Mouse (Mus musculus): ENCODE results near the gene Treml4. TPM values are rescaled to one million over a fixed set of nuclear protein-coding genes. Genes with fewer than 3 reads are reported as not detected.
"Not testable (repeated sequence)": the region's sequence is repeated elsewhere in the genome, so short reads cannot be mapped to it uniquely, and the experiment has no call there.

The Treml4 gene
- total RNA-seq, 2 experiments from 2014 or later = not detected

DNA sequence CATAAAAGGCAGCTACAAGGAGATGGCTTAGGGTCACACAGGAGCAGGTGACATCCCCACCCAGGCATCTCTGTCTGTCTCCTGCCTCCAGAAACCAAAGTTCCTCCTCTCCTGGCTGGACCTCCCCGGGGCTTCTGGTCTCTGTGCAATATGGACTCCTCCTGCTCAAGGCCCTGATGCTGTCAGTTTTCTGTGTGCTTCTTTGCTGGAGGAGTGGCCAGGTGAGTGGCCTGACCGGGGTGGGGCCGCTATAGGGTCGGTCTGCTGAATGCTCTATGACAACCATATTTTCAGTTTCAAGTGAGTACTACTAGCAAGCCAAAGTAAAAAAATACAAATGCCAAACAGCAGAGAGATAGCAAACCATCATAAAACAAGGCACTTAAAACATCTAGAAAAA, 8.5 kb downstream of the Treml4 start:
- no peak for DNase-seq
- intact Hi-C loops (cut with DNase I) = loop anchor here (5.0 to 10.0 kb wide), 2 partner anchors 182 to 330 kb away; partner anchors contain the start of genes Tspo2 and Unc5cl

DNA sequence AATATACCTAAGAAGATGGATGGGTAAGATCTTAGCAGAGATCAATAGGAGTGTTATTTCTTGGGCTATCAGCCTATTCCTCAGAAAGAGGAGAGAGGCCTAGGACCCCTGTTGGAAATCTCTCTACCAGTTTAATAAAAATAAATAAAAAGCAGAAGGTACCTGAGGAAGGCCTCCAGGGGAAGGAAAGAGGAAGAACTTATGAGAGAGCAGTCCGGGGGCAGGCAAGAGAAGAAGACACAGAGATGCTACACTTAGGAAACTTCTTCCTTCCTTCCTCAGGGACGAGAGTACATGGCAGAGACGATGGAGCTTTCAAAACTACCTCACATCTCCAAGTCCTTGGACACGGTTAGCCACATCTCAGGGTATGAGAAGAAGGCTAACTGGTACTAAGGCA, 10.0 kb downstream of the Treml4 start:
- no peak for DNase-seq
- intact Hi-C loops (cut with DNase I) = loop anchor here (5.0 to 10.0 kb wide), 2 partner anchors 181 to 328 kb away; partner anchors contain the start of genes Tspo2 and Unc5cl

DNA sequence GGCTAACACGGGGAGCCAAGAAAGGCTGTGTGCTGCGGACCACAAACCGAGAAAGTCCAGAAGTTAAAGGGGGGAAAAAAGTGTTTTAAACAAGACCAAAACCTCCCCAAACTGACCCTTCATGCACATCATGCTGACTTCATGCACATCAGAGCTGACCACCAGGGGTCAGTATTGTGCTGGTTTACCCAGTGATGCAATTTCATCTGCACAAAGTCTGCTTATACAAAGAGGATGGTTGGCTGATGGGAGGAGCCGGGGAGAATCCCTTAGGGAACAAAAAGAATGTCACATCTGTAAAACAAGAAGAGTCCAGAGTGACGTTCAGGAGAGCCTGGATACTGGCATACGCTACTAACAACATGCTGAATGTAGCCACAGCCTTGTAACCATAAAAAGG, 10.8 kb downstream of the Treml4 start:
- DNase-seq = peak; percentile 46 to 49
- intact Hi-C loops (cut with DNase I) = loop anchor here (5.0 to 10.0 kb wide), 2 partner anchors 180 to 327 kb away; partner anchors contain the start of genes Tspo2 and Unc5cl

DNA sequence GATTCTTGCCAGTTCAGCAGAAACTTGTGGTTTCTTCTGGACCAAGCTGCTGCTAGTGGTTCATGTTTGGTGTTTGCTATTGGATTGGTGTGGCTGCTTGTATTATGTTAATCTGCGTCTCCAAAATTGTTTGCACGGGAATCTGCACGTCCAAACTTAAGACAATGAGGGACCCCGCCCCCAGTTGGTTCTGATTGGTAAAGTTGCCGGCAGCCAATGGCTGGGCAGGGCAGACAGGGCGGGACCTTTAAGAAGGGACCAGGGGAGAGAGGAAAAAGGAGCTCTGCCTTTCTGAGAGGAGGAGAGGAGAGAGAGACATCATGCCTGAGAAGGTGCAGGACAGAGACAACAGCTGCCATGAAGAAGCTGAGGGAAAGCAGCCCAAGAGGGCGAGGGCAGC, 11.6 kb downstream of the Treml4 start:
- intact Hi-C loops (cut with DNase I) = loop anchor here (2.0 to 10.0 kb wide), 2 partner anchors 59 to 179 kb away; partner anchors contain the start of genes Tspo2 and Unc5cl

DNA sequence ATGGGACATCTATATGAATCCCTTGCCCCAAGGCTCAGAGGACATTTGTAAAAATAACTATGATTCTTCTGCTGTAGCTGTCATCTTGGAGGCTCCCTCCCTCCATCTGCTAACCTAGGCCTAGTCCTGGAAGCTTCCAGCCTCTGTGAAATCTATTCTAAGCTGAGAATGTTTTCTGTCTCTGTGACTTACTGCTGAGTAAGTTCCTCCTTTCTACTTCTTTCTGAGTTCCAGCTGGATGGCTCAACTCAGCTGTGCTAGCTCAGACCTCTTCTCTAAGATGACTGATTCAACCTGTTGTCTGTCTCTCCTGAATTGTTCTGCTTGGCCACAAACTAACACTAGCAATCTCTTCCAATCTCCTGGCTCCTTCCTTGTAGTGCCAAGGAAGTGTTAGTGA, 14.3 kb downstream of the Treml4 start:
- intact Hi-C loops (cut with DNase I) = loop anchor here (10.0 kb wide), 1 partner anchor 176 kb away; the partner anchor contains the start of genes Tspo2 and Unc5cl
- no peak for DNase-seq

More for the DNA sequence above, 11.6 kb downstream of the Treml4 start:
- no peak for DNase-seq

DNA sequence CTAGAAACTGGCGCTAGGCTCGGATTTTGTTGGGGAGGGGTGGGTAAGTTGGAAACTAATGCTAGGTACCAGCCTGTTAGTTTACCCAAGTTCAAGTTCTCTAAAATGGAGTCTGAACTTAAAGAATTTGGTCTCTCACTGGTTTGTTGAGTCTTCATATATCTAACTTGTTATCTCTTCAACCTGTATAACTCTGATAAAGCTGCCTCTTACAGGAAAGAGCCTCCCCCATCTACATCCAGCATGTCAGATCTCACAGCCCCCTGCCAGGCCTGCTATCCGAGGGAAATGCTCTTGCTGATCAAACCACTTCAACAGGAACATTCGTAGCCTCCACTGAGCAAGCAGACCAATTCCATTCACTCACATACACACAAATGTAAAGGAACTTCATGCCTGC, 14.9 kb downstream of the Treml4 start:
- DNase-seq = no peak
- intact Hi-C loops (cut with DNase I) = loop anchor here (10.0 kb wide), 1 partner anchor 176 kb away; the partner anchor contains the start of genes Tspo2 and Unc5cl

DNA sequence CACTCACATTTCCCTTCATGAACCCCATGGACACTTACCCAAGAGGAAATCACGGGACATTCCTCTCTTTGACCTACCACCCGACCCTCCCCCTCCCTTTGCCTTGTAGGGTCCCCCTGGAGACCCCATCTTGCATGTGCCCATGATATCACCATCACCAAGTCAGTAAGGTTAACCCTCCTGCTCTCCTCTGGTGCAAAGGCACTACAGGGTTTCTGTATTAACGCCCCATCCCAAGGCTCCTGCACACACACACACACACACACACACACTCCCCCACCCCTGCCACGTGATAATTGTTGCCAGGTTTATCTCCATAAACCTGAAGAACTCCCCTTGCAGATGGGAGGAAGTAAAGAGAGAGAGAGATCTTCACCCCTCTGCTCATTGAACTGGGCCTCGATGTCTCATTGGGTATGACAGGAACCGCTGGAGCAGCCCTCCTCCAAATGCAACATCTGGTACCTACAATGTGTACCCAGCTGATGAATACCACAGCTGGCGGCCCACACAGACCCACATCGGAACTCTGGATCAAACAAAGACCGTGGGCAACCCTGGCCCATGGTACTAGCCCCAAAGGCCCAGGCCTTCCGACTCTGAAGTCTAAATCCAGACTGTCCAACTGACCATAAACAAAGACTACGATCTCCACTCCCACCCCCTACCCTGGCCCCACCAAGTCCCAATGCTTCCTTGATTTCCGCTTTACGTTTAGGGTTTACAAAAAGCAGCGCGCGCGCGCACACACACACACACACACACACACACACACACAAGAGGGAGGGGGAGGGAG, 17.0 kb downstream of the Treml4 start:
- intact Hi-C loops (cut with DNase I) = no loop called here
- no peak for DNase-seq

DNA sequence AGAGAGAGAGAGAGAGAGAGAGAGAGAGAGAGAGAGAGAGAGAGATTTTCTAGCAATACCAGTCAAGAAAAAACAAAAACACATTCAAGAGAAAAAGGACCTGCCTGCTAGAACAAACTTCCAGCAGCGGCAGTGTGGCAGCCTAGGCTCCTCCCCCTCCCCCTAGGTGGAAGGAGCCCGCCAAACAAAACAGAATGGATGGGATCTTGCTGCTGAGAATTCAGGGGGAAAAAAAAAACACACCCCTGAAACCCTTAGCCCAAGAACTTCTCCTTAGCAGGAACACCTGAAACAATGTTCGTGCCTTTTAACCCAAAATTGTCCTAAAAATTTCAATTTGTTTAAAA, 17.6 kb downstream of the Treml4 start:
- intact Hi-C loops (cut with DNase I) = no loop called here
- no peak for DNase-seq

DNA sequence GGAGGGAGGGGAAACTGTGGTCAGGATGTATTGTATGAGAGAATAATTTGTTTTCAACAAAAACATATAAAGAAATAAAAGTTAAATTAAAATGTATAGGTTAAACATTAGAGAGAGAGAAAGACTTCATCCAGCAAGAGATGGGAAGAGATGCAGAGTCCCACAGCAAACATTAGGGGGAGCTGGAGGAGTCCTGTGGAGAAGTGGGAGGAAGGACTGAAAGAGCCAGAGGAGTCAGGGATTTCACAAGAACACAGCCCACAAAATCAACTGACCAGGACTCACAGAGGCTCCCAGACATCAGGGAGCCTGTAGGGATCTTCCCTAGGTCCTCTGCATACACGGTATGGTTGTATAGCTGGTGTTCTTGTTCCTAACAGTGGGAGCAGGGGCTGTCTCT, 22.7 kb downstream of the Treml4 start:
- intact Hi-C loops (cut with DNase I) = no loop called here

DNA sequence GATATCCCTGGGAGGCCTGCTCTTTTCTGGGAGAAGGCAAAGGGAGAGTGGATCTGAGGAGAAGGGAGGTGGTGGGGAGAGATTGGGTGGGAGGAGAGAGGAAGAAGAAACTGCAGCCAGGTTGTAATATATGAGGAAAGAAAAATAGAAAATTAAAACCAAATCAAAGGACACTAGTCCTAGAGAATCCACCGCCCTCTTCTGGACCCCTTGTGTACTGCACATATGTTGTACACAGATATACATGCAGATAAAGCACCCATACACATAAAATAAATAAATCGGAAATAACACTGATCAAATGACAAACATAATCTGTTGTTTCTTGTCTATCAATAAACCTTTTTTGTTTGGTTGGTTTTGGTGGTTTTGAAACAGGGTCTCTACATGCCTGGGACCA, 23.2 kb downstream of the Treml4 start:
- intact Hi-C loops (cut with DNase I) = no loop called here
- DNase-seq = no peak

More for the DNA sequence above, 22.7 kb downstream of the Treml4 start:
- no peak for DNase-seq

DNA sequence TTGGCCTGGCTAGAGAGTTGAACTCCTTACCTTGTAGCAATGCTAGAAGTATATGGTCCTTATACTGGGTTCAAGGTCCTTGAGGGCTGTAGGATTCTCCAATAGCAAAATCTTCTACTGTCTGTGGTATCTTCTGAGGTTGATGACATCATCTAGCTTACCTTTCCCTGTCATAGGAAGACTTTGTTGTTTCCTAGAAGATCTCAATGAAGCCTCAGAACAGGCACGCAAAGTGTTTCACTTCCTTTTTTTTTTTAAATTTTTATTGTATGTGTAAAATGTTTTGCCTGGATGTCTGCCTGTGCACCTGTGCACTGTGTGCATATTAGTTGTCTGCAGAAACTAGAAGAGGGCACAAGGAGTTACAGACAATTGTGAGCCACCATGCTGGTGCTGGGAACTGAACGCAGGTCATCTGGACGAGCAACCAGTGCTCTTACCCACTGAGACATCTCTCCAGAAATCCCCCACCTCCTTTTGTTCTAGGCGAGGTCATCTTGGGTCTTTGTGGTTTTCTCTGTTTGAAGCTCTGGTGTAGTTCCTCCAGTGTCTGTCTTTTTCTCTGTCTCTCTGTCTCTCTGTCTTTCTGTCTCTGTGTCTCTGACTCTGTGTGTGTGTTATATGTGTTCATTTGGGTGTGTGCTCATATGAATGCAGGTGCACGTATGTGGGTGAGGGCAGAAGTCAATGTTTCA, 29.6 kb downstream of the Treml4 start:
- intact Hi-C loops (cut with DNase I) = no loop called here
- DNase-seq = no peak

DNA sequence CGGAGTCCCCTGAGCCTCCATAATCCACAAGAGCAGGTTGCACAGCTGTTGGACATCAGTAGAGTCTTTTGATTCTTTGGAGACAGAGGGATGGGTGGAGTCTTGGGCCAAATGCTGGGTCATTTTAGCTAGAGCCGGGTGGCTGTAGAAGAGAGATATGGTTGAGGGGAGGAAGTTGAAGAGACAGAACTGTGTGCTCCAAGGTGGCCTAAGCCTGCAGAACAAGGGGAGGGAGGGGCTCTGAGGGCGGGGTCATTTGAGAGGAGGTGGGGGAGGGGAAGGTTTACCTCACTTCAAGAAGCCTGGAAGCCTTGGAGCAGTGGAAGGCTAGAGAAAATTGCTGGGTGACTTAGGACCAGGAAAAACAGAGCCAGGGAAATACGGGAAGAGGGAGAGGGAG, 35.1 kb downstream of the Treml4 start, which contains the start of gene Treml2:
Gene Treml2, plus strand, starts transcription at position 296 of the 400 bp plus-strand sequence.
- intact Hi-C loops (cut with DNase I) = no loop called here
- DNase-seq = no peak

DNA sequence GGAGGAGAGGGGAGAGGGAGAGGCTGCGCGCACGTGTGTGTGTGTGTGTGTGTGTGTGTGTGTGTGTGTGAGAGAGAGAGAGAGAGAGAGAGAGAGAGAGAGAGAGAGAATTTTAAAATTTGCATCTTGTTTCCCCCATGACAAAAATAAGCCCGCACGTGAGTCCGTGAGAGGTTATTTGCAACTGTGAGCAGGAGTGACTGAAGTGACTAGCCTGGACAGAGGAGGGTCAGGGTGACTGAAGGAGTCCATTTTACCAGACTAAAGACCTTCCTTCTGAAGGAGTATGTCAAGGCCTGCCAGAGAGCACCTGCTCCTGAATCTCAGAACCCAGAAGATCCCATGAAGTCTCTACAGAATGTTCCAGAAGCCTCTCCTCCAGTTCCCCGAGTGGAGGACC, 35.7 kb downstream of the Treml4 start:
- no peak for DNase-seq
- intact Hi-C loops (cut with DNase I) = no loop called here

DNA sequence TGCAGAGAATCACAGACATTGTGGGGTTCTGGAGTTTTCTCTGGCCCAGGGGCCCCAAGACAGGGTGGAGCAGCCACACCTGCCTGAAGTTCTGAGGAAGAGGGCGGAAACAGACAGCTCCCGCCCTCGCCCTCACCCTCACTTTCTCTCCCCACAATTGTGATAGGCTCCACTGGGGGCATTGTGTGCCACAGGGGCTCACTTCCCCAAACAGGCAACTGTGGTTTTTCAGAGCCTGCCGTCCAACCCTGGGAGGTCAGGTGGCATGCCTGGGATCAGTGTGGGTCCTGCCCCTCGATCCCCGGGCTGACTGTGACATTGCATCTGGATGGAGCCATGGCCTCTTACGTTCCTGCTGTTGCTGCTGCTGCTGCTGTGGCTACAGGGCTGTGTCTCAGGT, 36.1 kb downstream of the Treml4 start:
- intact Hi-C loops (cut with DNase I) = no loop called here

DNA sequence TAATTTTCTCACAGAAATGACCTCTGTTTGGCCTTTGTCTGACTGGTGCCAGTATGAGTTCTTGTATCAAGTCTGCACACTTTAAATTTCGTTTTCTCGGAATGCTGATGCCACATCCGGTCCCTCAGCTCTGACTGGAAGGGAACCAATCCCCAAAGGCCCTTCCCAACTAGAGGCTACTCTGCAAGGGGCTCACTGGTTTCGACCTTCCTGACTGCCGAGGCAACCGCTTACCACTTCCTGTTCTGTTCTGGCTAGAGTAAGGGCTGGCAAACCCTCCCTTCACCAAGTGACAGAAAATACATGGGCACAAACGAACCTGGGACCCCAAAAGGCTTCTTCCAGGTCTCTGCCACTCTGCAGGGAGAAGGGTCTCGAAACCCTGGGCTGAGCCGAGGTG, 36.8 kb downstream of the Treml4 start:
- DNase-seq = no peak
- intact Hi-C loops (cut with DNase I) = no loop called here

More for the DNA sequence above, 36.1 kb downstream of the Treml4 start:
- DNase-seq = no peak

DNA sequence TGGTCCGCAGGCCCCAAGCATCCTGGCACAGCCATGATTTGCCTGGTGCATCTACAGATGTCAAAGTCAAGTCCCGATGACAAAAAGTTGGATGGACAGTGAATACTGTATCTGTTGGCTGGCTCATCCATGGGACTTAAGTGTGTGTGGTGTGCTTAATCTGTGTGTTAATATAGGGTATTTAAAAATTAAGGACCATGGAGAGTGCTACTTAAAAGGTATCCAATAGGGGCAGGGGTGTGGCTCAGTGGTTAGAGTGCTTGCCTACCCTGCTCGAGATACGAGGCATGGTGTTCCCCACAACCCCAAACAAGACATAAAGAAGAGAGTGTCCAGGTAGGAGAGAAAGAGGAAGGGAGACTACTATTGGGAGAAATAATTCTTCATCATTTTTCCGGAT, 37.7 kb downstream of the Treml4 start:
- no peak for DNase-seq
- intact Hi-C loops (cut with DNase I) = no loop called here

DNA sequence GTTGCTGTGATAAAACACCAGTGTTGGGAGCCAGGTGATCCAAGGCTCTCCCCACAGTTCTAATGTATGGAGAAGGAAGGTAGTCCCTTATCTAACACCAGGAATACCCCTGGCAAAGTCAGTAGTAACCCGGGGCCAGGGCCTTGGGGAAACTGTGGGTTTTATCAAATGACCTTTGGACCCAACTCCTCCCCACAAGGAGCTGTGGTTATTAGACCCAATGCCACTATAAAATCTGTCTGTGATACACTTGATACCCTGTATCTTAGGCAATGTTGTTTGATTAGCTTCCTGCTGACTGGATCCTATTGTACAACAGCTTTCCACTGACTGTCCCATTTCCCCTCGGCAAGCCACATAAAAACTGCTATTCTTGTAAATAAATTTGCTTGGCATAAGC, 48.0 kb downstream of the Treml4 start:
- DNase-seq = no peak
- intact Hi-C loops (cut with DNase I) = loop anchor here (10.0 kb wide), 1 partner anchor 167 kb away; the partner anchor contains the start of gene 9830107B12Rik

DNA sequence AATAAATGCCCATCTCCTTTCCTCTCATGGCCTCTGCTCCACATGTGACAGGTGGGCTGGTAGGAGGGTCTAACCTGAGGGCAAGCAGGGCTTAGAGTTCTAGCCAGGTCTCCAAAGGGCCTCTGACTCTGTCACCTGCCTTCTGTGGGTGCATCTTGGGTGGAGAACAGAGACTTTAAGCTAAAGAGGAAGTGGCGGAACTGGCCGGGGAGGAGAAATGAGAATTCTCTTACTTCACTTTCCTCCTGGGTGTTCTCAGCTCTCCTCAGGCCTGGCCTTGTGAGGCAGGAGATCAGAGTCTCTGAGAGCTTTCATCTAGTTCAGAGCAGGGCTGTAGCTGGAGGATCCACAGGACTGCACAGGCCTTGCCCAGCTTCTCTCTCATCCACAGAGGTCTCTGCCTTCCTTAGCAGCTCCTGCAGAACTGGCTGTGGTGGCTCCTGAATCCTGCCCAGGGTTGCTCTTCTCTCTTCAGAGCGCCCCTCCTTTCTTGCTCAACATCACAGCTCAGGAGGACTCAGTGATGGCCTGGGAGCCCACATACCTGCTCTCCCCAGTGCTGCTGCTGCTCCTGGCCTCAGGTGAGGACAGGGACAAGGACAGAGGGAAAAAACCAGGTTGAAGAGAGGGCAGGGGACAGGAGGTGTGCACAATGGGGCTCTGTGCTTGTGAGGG, 51.9 kb downstream of the Treml4 start, which contains the start of gene B430306N03Rik:
Gene B430306N03Rik, plus strand, starts transcription at position 237 of the 675 bp plus-strand sequence.
- intact Hi-C loops (cut with DNase I) = loop anchor here (10.0 kb wide), 1 partner anchor 171 kb away; the partner anchor contains the start of gene 9830107B12Rik

DNA sequence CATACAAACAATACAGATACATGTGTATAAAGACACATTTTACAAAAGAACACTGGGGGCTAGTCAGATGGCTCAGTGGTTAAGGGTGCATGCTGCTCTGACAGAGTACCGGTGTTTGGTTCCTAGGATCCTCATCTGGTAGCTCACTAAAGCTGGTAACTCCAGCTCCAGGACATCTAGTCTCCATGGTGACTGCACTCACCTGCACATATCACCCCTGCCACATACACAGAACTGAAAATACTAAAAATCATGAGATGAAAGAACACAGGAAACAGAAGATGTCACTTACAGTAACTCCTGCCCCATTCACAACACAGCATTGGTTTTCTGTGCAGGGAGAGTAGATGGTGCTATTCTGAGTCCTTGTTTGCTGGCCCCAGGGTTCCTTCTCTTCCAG, 54.6 kb downstream of the Treml4 start:
- intact Hi-C loops (cut with DNase I) = loop anchor here (10.0 kb wide), 1 partner anchor 174 kb away; the partner anchor contains the start of gene 9830107B12Rik
- no peak for DNase-seq

More for the DNA sequence above, 51.9 kb downstream of the Treml4 start, which contains the start of gene B430306N03Rik:
- DNase-seq = not testable (repeated sequence)

DNA sequence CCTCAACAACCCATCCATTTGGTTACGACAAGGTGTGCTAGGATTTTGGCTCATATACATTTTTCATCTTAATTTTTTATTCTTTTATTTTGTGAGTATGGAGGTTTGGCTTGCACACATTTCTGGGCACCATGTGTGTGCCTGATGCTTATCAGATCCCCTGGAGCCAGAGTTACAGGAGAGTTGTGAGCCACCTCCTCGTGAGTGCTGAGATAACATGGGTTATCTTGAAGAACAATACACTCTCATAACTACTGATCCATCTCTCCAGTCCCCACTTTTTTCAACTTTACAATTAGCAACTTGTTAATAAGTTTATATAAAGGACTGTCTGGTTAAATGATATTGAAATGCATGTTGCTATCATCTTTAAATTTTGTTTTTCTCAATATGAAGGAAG, 57.2 kb downstream of the Treml4 start:
- intact Hi-C loops (cut with DNase I) = no loop called here
- no peak for DNase-seq
